Mouse (Mus musculus) adrenal gland, postnatal 14 days (tissue): ENCODE measurements at regions not wholly inside any gene's neighbourhood (a gene's known extent, or its start where the extent isn't known, plus 50 kb on each side); places are given as distances from the start of the nearest gene placed in this dataset.

Experiments used
- DNase-seq: peaks from one replicate; pipeline ENCODE4 v3.0.0; 2021; ENCODE audit warnings: mixed read lengths

DNA sequence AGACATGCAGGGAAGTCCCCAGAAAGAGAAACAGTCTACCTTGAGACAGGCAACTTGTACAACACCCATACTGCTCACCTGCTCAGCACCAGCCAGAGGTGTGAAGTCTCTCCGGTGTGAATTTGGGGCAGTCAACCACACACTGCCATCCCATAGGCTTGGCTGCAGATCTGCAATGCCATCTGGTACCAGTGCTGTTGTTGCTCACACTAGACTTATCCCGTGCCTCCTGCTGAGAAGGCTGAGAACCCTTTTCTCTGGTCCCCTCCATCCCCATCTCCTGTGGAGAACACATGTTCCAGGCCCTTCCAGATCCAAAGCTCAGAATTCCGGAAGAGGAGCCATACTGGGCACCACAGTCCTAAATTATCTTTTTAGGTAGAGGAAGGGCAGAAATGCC, 71.3 kb downstream of the Ets2 start:
- DNase-seq, result no peak
